Mouse (Mus musculus) heart, adult 10 weeks (tissue): ENCODE data around the gene Spata31d1c. TPM values are rescaled to one million over a fixed set of nuclear protein-coding genes. Genes with fewer than 3 reads are reported as not detected.

Experiments
- polyA plus RNA-seq: library from polyadenylated mRNA; stranded (reverse); fragments of 350-450 nt; fragmentation: Illumina TruSeq; extraction: RNeasy Lipid Tissue Mini Kit (QIAGEN cat#74804); gene quantifications from one replicate; pipeline ENCODE4 v1.2.3, GENCODE M21; 2014; ENCODE audit warnings: low read depth, low replicate concordance

The Spata31d1c gene
- polyA plus RNA-seq = not detected

DNA sequence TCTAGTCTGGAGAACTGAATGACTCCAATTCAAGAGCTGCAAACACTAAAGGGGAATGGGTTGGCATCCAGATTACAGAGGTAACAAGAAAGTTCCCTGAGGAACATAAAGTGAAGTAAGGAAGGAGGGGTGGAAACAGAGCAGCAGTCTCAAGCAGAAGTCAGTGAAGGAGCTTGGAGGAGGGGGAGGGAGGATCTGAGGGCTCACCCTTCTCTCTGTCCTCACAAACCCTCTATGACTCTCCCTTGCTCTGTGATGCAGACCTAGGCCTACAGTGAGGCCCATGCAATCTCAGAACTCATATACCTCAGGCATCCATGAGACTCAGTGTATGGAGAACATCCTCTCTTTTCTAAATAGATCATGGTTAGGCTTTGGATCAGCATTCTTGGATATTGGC lies at the start of gene Spata31d1c:
Gene Spata31d1c, plus strand, starts transcription at position 301 of the 400 bp plus-strand sequence.

DNA sequence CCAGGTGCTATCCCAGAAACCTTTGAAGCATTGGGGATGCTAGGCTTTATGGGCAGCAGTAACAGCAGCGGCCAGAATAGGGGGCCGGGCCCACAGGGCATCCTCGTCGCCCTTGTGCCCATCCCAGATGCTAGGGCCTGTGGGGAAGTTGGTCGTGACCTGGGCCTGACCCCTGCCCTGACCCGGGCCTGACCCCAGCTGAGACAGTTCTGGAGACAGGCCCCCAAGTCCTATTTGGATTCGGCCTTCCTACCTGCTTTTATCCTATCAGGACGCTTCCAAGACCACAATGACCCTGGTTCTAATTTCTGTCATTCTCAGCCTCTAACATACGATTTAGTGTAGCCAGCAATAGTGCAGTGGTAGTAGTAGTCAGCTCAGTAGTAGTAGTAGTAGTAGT lies 19.8 kb downstream of the Spata31d1c start, which contains the start of gene Prss47:
Gene Prss47, minus strand, starts transcription at position 101 of the 400 bp plus-strand sequence.

Other genes with a start within 250 kb of the Spata31d1c start
- gene Cntnap3, start 129.1 kb upstream of the Spata31d1c start, polyA plus RNA-seq = not detected
- gene Spata31, start 115.7 kb upstream of the Spata31d1c start, polyA plus RNA-seq = not detected
- gene Prss47, start 19.7 kb downstream of the Spata31d1c start, polyA plus RNA-seq = not detected
- 13.0 TPM for gene Mfsd14b, start 79.9 kb downstream of the Spata31d1c start, polyA plus RNA-seq
- gene Olfr465-ps1, start 105.0 kb downstream of the Spata31d1c start, polyA plus RNA-seq = not detected
- not detected for gene Olfr466, start 117.2 kb downstream of the Spata31d1c start, polyA plus RNA-seq
- not detected for gene Nlrp4f, start 172.9 kb downstream of the Spata31d1c start, polyA plus RNA-seq
- gene Gm10775, start 226.5 kb downstream of the Spata31d1c start, polyA plus RNA-seq = not detected
- gene Zfp369, start 245.8 kb downstream of the Spata31d1c start, polyA plus RNA-seq = 18.2 TPM